Mouse (Mus musculus) hindbrain, embryonic 14.5 days (tissue): ENCODE data around the gene Hrh2. TPM values are rescaled to one million over a fixed set of nuclear protein-coding genes. Genes with fewer than 3 reads are reported as not detected.

Experiments used
- ATAC-seq: fragments of 200-750 bp; cut with Nextera tagmentation; 2 replicates; pipeline ENCODE4 v1.8.0; 2017; ENCODE audit warnings: moderate number of reproducible peaks, mild to moderate bottlenecking, moderate TSS enrichment, moderate library complexity; ENCODE audit not compliant: low FRiP score
- DNase-seq: peaks from one replicate; pipeline ENCODE4 v3.0.0-alpha.2; 2015; ENCODE audit warnings: low spot score
- H3K27ac ChIP-seq: fragments of 300-500 bp; sonication (generic); 2 replicates; pipeline ENCODE4 v1.5.1; 2014; ENCODE audit warnings: mild to moderate bottlenecking, moderate library complexity
- H3K27me3 ChIP-seq: fragments of 300-500 bp; sonication (generic); 2 replicates; pipeline ENCODE4 v1.6.1; 2014; ENCODE audit warnings: mild to moderate bottlenecking, low read length, mixed read lengths; ENCODE audit not compliant: control insufficient read depth, insufficient read depth
- H3K36me3 ChIP-seq: fragments of 300-500 bp; sonication (generic); replicated peaks from 2 replicates; pipeline ENCODE4 v1.6.1; 2014; ENCODE audit not compliant: control insufficient read depth, insufficient read depth
- H3K4me1 ChIP-seq: fragments of 300-500 bp; sonication (generic); replicated peaks from 2 replicates; pipeline ENCODE4 v1.6.1; 2014; ENCODE audit warnings: antibody characterized with exemption, low read length, mixed read lengths; ENCODE audit not compliant: control insufficient read depth, insufficient read depth
- H3K4me2 ChIP-seq: fragments of 300-500 bp; sonication (generic); replicated peaks from 2 replicates; pipeline ENCODE4 v1.6.1; 2014; ENCODE audit warnings: mild to moderate bottlenecking, moderate library complexity
- H3K4me3 ChIP-seq: fragments of 300-500 bp; sonication (generic); replicated peaks from 2 replicates; pipeline ENCODE4 v1.5.1; 2014; ENCODE audit warnings: mild to moderate bottlenecking, low read length
- H3K9ac ChIP-seq: fragments of 300-500 bp; sonication (generic); 2 replicates; pipeline ENCODE4 v1.6.1; 2014
- H3K9me3 ChIP-seq: fragments of 300-500 bp; sonication (generic); 2 replicates; pipeline ENCODE4 v1.6.1; 2016; ENCODE audit warnings: low read length; ENCODE audit not compliant: control insufficient read depth
- WGBS: fragments of 180-500 bp; shearing (Covaris S2); extraction: QIAGEN DNeasy Blood & Tissue Kit; methylation state at CpG from one replicate; pipeline ENCODE4 v1.1.7; 2014; 5-methylcytosine and 5-hydroxymethylcytosine counted together
- polyA plus RNA-seq: library from polyadenylated mRNA; unstranded; fragments of >200 nt; fragmentation: Nextera tagmentation; extraction: Ambion mirVana; gene quantifications from 2 replicates; pipeline ENCODE4 v1.2.1, GENCODE M21; 2014

Hrh2 gene
- polyA plus RNA-seq, 1 experiment from 2014 or later, result 0.76 TPM

DNA sequence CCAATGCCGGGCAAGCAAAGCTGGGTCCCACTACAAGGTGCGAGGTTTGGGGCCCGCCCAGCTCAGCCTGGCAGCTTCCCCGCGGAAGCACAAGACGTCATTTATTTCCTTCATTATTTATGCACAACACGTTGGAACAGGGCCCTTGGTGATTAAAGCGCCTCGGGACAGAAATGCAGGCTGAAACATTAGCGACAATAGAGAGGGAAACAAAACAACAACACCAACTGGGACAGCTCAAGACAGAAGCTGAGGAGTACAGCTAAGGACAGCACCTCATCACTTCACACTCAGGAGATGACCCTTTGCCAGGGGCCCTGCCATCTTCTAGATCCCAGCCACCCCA, 90.9 kb downstream of the Hrh2 start:
- WGBS, result 2% methylated on average over 10 of the region's 10 CpGs
- Histone ChIP-seq H3K27ac (0 out of 2 replicates have a peak overlapping the region, but pooled peaks have one; percentile 6), H3K4me2 (peak overlapping the region; percentile 37), H3K36me3 (no peaks in the 10 kb centered on the region), H3K4me3 (no peak overlapping the region), H3K9me3 (no peaks in the 10 kb centered on the region), H3K27me3 (no peaks in the 10 kb centered on the region), H3K4me1 (peaks cover 18% of the 10 kb centered on the region), H3K9ac (peak overlapping the region; percentile 12; the same call in 1 of the 2 replicates)
- peak; percentile 49 for DNase-seq
- peak; percentile 59; the same call in 1 of the 2 replicates for ATAC-seq

Other genes starting within 250 kb of the Hrh2 start
- gene Drd1, start 136.4 kb upstream of the Hrh2 start, polyA plus RNA-seq, result 1.3 and 1.6 TPM in 2 replicates
- gene Sfxn1, start 120.3 kb upstream of the Hrh2 start, polyA plus RNA-seq, result 89.2 and 92.6 TPM in 2 replicates
- gene Cplx2, start 179.2 kb downstream of the Hrh2 start, polyA plus RNA-seq, result 24.9 and 30.1 TPM in 2 replicates